Mouse (Mus musculus): Measurements from ENCODE around the gene Chrm3. TPM values are rescaled to one million over a fixed set of nuclear protein-coding genes. Genes with fewer than 3 reads are reported as not detected.
"Not testable (repeated sequence)": the region's sequence is repeated elsewhere in the genome, so short reads cannot be mapped to it uniquely, and the experiment has no call there.

Chrm3 gene
- 2.3 and 3.9 TPM in 2 replicates for total RNA-seq (2021)
- long read RNA-seq, experiment 1, partial matches to known transcripts, result 1 of 1 reads
- long read RNA-seq, experiment 1, other reads (novel, unspliced or antisense), result 0 of 1 reads
- long read RNA-seq, experiment 2, partial matches to known transcripts, result 0 of 2 reads
- long read RNA-seq, experiment 2, other reads (novel, unspliced or antisense), result 2 of 2 reads

- DNase-seq, result peak; percentile 51
These were observed at the start of gene Chrm3 for GRCm38 (mm10) chr13:10360777-10361176. TSS of gene Chrm3 (minus strand) at chr13:10360847.

- DNase-seq, result no peak
These were observed 33.7 kb upstream of the Chrm3 start for GRCm38 (mm10) chr13:10394364-10394763.

- DNase-seq, result not testable (repeated sequence)
These were observed 14.8 kb upstream of the Chrm3 start for GRCm38 (mm10) chr13:10375487-10375886.

GRCm38 (mm10) chr13:10360199-10360694 is 400 bp downstream of the Chrm3 start:
- DNase-seq, result peak; percentile 20

- no peak for DNase-seq
These were observed 990 bp downstream of the Chrm3 start for GRCm38 (mm10) chr13:10359516-10360198.

- DNase-seq, result peak; percentile 14
These were observed 4.9 kb downstream of the Chrm3 start for GRCm38 (mm10) chr13:10355796-10356195.

- peak; percentile 9 for DNase-seq
These were observed 5.6 kb downstream of the Chrm3 start for GRCm38 (mm10) chr13:10354885-10355575.

GRCm38 (mm10) chr13:10352141-10352540 is 8.5 kb downstream of the Chrm3 start:
- no peak for DNase-seq

- DNase-seq, result no peak
These were observed 16.3 kb downstream of the Chrm3 start for GRCm38 (mm10) chr13:10344362-10344761.

GRCm38 (mm10) chr13:10335558-10335957 is 25.1 kb downstream of the Chrm3 start:
- DNase-seq, result no peak

- DNase-seq, result no peak
These were observed 27.9 kb downstream of the Chrm3 start for GRCm38 (mm10) chr13:10332762-10333161.

GRCm38 (mm10) chr13:10309811-10310210 is 50.8 kb downstream of the Chrm3 start:
- DNase-seq, result peak; percentile 5

- no peak for DNase-seq
These were observed 65.5 kb downstream of the Chrm3 start for GRCm38 (mm10) chr13:10295160-10295559.

GRCm38 (mm10) chr13:10284331-10284730 is 76.3 kb downstream of the Chrm3 start:
- DNase-seq, result no peak

GRCm38 (mm10) chr13:10274907-10275306 is 85.7 kb downstream of the Chrm3 start:
- no peak for DNase-seq

- no peak for DNase-seq
These were observed 96.9 kb downstream of the Chrm3 start for GRCm38 (mm10) chr13:10263784-10264183.

GRCm38 (mm10) chr13:10253049-10253448 is 107.6 kb downstream of the Chrm3 start:
- DNase-seq, result no peak

GRCm38 (mm10) chr13:10251499-10252179 is 109.0 kb downstream of the Chrm3 start:
- no peak for DNase-seq

GRCm38 (mm10) chr13:10244243-10244998 is 116.2 kb downstream of the Chrm3 start:
- no peak for DNase-seq

GRCm38 (mm10) chr13:10240238-10240637 is 120.4 kb downstream of the Chrm3 start:
- DNase-seq, result no peak

- DNase-seq, result no peak
These were observed 120.8 kb downstream of the Chrm3 start for GRCm38 (mm10) chr13:10239825-10240224.

- no peak for DNase-seq
These were observed 123.0 kb downstream of the Chrm3 start for GRCm38 (mm10) chr13:10237616-10238015.

All from adrenal gland, postnatal 14 days (tissue).